Mouse (Mus musculus): ENCODE data around the gene Iqch.

GRCm38 (mm10) chr9:63395612-63396011 is 206.7 kb downstream of the Iqch start:
- TF ChIP-seq CTCF (IDR thresholded peaks at IDR 0.05; ENCODE audit: extremely low read depth, insufficient read length, insufficient replicate concordance, low read depth, low read length) (no peak), POLR2A (IDR thresholded peaks at IDR 0.05; ENCODE audit: low read depth, low read length) (no peak)

Measured in small intestine, adult 2 months (tissue).